Mouse (Mus musculus) B cell, adult 2 months (primary cell): ENCODE data around the gene Pygo1.

Experiments
- DNase-seq, 2 experiments: peaks; one replicate each; pipeline ENCODE4 v3.0.0; 2022

Pygo1 gene

GRCm38 (mm10) chr9:72936301-72936700 is 10.9 kb downstream of the Pygo1 start:
- DNase-seq = no peak

- peak in 1 of 2 experiments; percentile 26 for DNase-seq
Measured at GRCm38 (mm10) chr9:72943424-72943823, 18.0 kb downstream of the Pygo1 start.

GRCm38 (mm10) chr9:72944286-72944685 is 18.8 kb downstream of the Pygo1 start:
- DNase-seq = no peak

- no peak for DNase-seq
Measured at GRCm38 (mm10) chr9:72947010-72947409, 21.6 kb downstream of the Pygo1 start.

- DNase-seq = no peak
Measured at GRCm38 (mm10) chr9:72949572-72949971, 24.1 kb downstream of the Pygo1 start.

GRCm38 (mm10) chr9:72954746-72955145 is 29.3 kb downstream of the Pygo1 start:
- DNase-seq = peak; percentile 43 to 53

GRCm38 (mm10) chr9:72955546-72955945 is 30.1 kb downstream of the Pygo1 start:
- peak; percentile 70 to 74 for DNase-seq

- DNase-seq = peak; percentile 84 to 86
Measured at GRCm38 (mm10) chr9:72958521-72959450, 33.3 kb downstream of the Pygo1 start, which contains the start of the genes Dyx1c1 and Gm44503. Gene Dyx1c1 (plus strand): TSS chr9:72958785. Gene Gm44503 (plus strand): TSS chr9:72958852.

- no peak for DNase-seq
Measured at GRCm38 (mm10) chr9:72961346-72961745, 35.9 kb downstream of the Pygo1 start.

GRCm38 (mm10) chr9:72961959-72962358 is 36.5 kb downstream of the Pygo1 start:
- DNase-seq = peak; percentile 38 to 51

GRCm38 (mm10) chr9:72968349-72969061 is 43.1 kb downstream of the Pygo1 start:
- peak; percentile 50 to 57 for DNase-seq

- DNase-seq = peak; percentile 31 to 39
Measured at GRCm38 (mm10) chr9:72969874-72970273, 44.4 kb downstream of the Pygo1 start.

- DNase-seq = no peak
Measured at GRCm38 (mm10) chr9:72972435-72972834, 47.0 kb downstream of the Pygo1 start.

GRCm38 (mm10) chr9:72972984-72973383 is 47.5 kb downstream of the Pygo1 start:
- no peak for DNase-seq

- DNase-seq = no peak
Measured at GRCm38 (mm10) chr9:72974734-72975133, 49.3 kb downstream of the Pygo1 start.

GRCm38 (mm10) chr9:72975242-72975641 is 49.8 kb downstream of the Pygo1 start:
- DNase-seq = no peak

GRCm38 (mm10) chr9:72983066-72983465 is 57.6 kb downstream of the Pygo1 start:
- DNase-seq = no peak

GRCm38 (mm10) chr9:72985250-72986220 is 60.1 kb downstream of the Pygo1 start, which contains the start of the genes Ccpg1os and Ccpg1:
Gene Ccpg1os (minus strand): TSS chr9:72985382.
Gene Ccpg1 (plus strand): TSS chr9:72985429.
- DNase-seq = peak; percentile 95

GRCm38 (mm10) chr9:72987703-72988102 is 62.3 kb downstream of the Pygo1 start:
- DNase-seq = no peak

GRCm38 (mm10) chr9:72988706-72989105 is 63.3 kb downstream of the Pygo1 start:
- no peak for DNase-seq

GRCm38 (mm10) chr9:72991420-72991819 is 66.0 kb downstream of the Pygo1 start:
- DNase-seq = no peak

GRCm38 (mm10) chr9:72992576-72992975 is 67.1 kb downstream of the Pygo1 start:
- no peak for DNase-seq
